Mouse (Mus musculus): ENCODE measurements around the gene Pin1rt1.

- TF ChIP-seq CTCF (IDR thresholded peaks at IDR 0.05; ENCODE audit: control insufficient read depth, insufficient read depth, low read length) = peak; percentile 91
- no peak for TF ChIP-seq POLR2A (IDR thresholded peaks at IDR 0.05; ENCODE audit: borderline replicate concordance, control insufficient read depth, low read depth, low read length)
These were observed 30.8 kb downstream of the Pin1rt1 start for GRCm38 (mm10) chr2:104685418-104685817.
